Mouse (Mus musculus) MEL (cell line): ENCODE measurements around the gene Sept6. TPM values are rescaled to one million over a fixed set of nuclear protein-coding genes. Genes with fewer than 3 reads are reported as not detected.

Experiments used
- DNase-seq: peaks from one replicate; pipeline ENCODE4 v3.0.0; 2011; ENCODE audit warnings: low read depth, low spot score
- H3K27ac ChIP-seq: 2 replicates; pipeline ENCODE4 v1.5.1; 2012; ENCODE audit warnings: low read depth, mild to moderate bottlenecking, control low read depth, low read length, moderate library complexity; ENCODE audit not compliant: control insufficient read depth
- H3K27me3 ChIP-seq, 2 experiments: fragments of 150-350 bp in 1 of 2; sonication (generic) in 1 of 2; 2 replicates each; pipeline ENCODE4 v1.6.1; 2012; ENCODE audit warnings: low read length in 2 of 2, mild to moderate bottlenecking in 2 of 2, improper control_type of control experiment in 1 of 2, moderate library complexity in 1 of 2; ENCODE audit not compliant: insufficient read depth in 2 of 2, control insufficient read depth in 1 of 2
- H3K36me3 ChIP-seq, 2 experiments: 2 replicates each; pipeline ENCODE4 v1.6.1; 2012 to 2014; ENCODE audit warnings: low read length in 2 of 2, improper control_type of control experiment in 1 of 2, inconsistent platforms in 1 of 2, mild to moderate bottlenecking in 1 of 2; ENCODE audit not compliant: insufficient read depth in 2 of 2, control insufficient read depth in 1 of 2
- H3K4me1 ChIP-seq, 2 experiments: fragments of 150-350 bp in 1 of 2; sonication (generic) in 1 of 2; 2 replicates each; pipeline ENCODE4 v1.6.1; 2012; ENCODE audit warnings: low read length in 2 of 2, improper control_type of control experiment in 1 of 2, mild to moderate bottlenecking in 1 of 2; ENCODE audit not compliant: insufficient read depth in 2 of 2, control insufficient read depth in 1 of 2
- H3K4me3 ChIP-seq, 2 experiments: fragments of 150-350 bp in 1 of 2; sonication (generic) in 1 of 2; 2 replicates each; pipeline ENCODE4 v1.5.1; 2012; ENCODE audit warnings: low read depth in 2 of 2, low read length in 2 of 2, mild to moderate bottlenecking in 2 of 2, moderate library complexity in 2 of 2, control low read depth in 1 of 2, improper control_type of control experiment in 1 of 2; ENCODE audit not compliant: control insufficient read depth in 1 of 2, insufficient read depth in 1 of 2
- H3K79me2 ChIP-seq: 2 replicates; pipeline ENCODE4 v1.6.1; 2012; ENCODE audit warnings: mild to moderate bottlenecking, low read length, moderate library complexity; ENCODE audit not compliant: control insufficient read depth, poor library complexity, insufficient read depth
- H3K9ac ChIP-seq: 2 replicates; pipeline ENCODE4 v1.6.1; 2012; ENCODE audit warnings: low read depth, mild to moderate bottlenecking, control low read depth, low read length, moderate library complexity; ENCODE audit not compliant: control insufficient read depth, poor library complexity, severe bottlenecking
- H3K9me3 ChIP-seq: fragments of 150-350 bp; sonication (generic); replicated peaks from 2 replicates; pipeline ENCODE4 v1.6.1; 2012; ENCODE audit warnings: mild to moderate bottlenecking, low read length, improper control_type of control experiment, moderate library complexity; ENCODE audit not compliant: insufficient read depth
- BHLHE40 ChIP-seq: IDR thresholded peaks from 2 replicates; pipeline ENCODE4 v1.6.1; 2012; ENCODE audit warnings: low read depth, mild to moderate bottlenecking, inconsistent platforms, low read length, improper control_type of control experiment, borderline replicate concordance
- CHD2 ChIP-seq: IDR thresholded peaks from 2 replicates; pipeline ENCODE4 v1.6.1; 2011; ENCODE audit warnings: low read length, improper control_type of control experiment
- CTCF ChIP-seq, 3 experiments: IDR thresholded peaks in 2 of 3; conservative IDR thresholded peaks in 1 of 3; 2 replicates each; pipeline ENCODE4 v1.5.1; 2011 to 2012; ENCODE audit warnings: low read length in 3 of 3, low read depth in 2 of 3, mild to moderate bottlenecking in 2 of 3, improper control_type of control experiment in 1 of 3, inconsistent platforms in 1 of 3, mixed read lengths in 1 of 3, moderate library complexity in 1 of 3; ENCODE audit not compliant: control insufficient read depth in 1 of 3, insufficient read depth in 1 of 3, poor library complexity in 1 of 3, severe bottlenecking in 1 of 3
- ETS1 ChIP-seq: IDR thresholded peaks from 2 replicates; pipeline ENCODE4 v1.6.1; 2012; ENCODE audit warnings: low read depth, mild to moderate bottlenecking, inconsistent platforms, low read length, improper control_type of control experiment, moderate library complexity
- GATA1 ChIP-seq: IDR thresholded peaks from 2 replicates; pipeline ENCODE4 v1.6.1; 2011; ENCODE audit warnings: low read depth, low read length, improper control_type of control experiment
- HCFC1 ChIP-seq: IDR thresholded peaks from 2 replicates; pipeline ENCODE4 v1.6.1; 2012; ENCODE audit warnings: low read depth, mild to moderate bottlenecking, inconsistent platforms, low read length, improper control_type of control experiment, moderate library complexity
- JUND ChIP-seq: IDR thresholded peaks from 2 replicates; pipeline ENCODE4 v1.6.1; 2011; ENCODE audit warnings: low read depth, mild to moderate bottlenecking, improper control_type of control experiment, low read length
- KAT2A ChIP-seq: conservative IDR thresholded peaks from 2 replicates; pipeline ENCODE4 v1.6.1; 2012; ENCODE audit warnings: low read depth, low read length, improper control_type of control experiment, inconsistent platforms
- MAZ ChIP-seq: IDR thresholded peaks from 2 replicates; pipeline ENCODE4 v1.6.1; 2012; ENCODE audit warnings: low read depth, mild to moderate bottlenecking, inconsistent platforms, low read length, improper control_type of control experiment
- MXI1 ChIP-seq: IDR thresholded peaks from 2 replicates; pipeline ENCODE4 v1.6.1; 2011; ENCODE audit warnings: mild to moderate bottlenecking, low read depth, low read length, improper control_type of control experiment
- MYB ChIP-seq: IDR thresholded peaks from 2 replicates; pipeline ENCODE4 v1.6.1; 2011; ENCODE audit warnings: mild to moderate bottlenecking, low read depth, low read length, improper control_type of control experiment
- MYC ChIP-seq: IDR thresholded peaks from 2 replicates; pipeline ENCODE4 v1.6.1; 2011; ENCODE audit warnings: low read depth, mild to moderate bottlenecking, low read length, improper control_type of control experiment, moderate library complexity
- NELFE ChIP-seq: IDR thresholded peaks from 2 replicates; pipeline ENCODE4 v1.6.1; 2011; ENCODE audit warnings: low read depth, low read length, improper control_type of control experiment
- NRF1 ChIP-seq: IDR thresholded peaks from 2 replicates; pipeline ENCODE4 v1.6.1; 2014; ENCODE audit warnings: low read depth, mild to moderate bottlenecking, inconsistent platforms, low read length, improper control_type of control experiment, moderate library complexity; ENCODE audit not compliant: poor library complexity, insufficient read depth, severe bottlenecking
- POLR2A ChIP-seq, 2 experiments: IDR thresholded peaks; 2 replicates each; pipeline ENCODE4 v1.6.1; 2011 to 2012; ENCODE audit warnings: low read length in 2 of 2, mild to moderate bottlenecking in 2 of 2, control low read depth in 1 of 2, improper control_type of control experiment in 1 of 2, low read depth in 1 of 2, moderate library complexity in 1 of 2; ENCODE audit not compliant: control insufficient read depth in 1 of 2, insufficient read depth in 1 of 2, poor library complexity in 1 of 2
- SIN3A ChIP-seq: IDR thresholded peaks from 2 replicates; pipeline ENCODE4 v1.6.1; 2012; ENCODE audit warnings: low read length, improper control_type of control experiment, inconsistent platforms
- SMC3 ChIP-seq: IDR thresholded peaks from 2 replicates; pipeline ENCODE4 v1.6.1; 2011; ENCODE audit warnings: low read depth, low read length, improper control_type of control experiment
- TBP ChIP-seq: IDR thresholded peaks from 2 replicates; pipeline ENCODE4 v1.8.0; 2011; ENCODE audit warnings: low read depth, low read length, improper control_type of control experiment
- TCF12 ChIP-seq: IDR thresholded peaks from 2 replicates; pipeline ENCODE4 v1.6.1; 2014; ENCODE audit warnings: low read depth, mild to moderate bottlenecking, inconsistent platforms, low read length, improper control_type of control experiment, moderate library complexity
- polyA plus RNA-seq, 2 experiments: library from polyadenylated mRNA; stranded (reverse) in 1 of 2; unstranded in 1 of 2; fragments of >175 nt in 1 of 2; fragments of >200 nt in 1 of 2; gene quantifications; 2 replicates each; pipeline versions ENCODE4 v1.2.1 to v1.2.4; 2012; ENCODE audit warnings: low replicate concordance in 2 of 2, low read depth in 1 of 2; ENCODE audit not compliant: insufficient read length in 2 of 2, insufficient read depth in 1 of 2, missing spikeins in 1 of 2
- total RNA-seq: library from RNA; depleted of rRNA; stranded (reverse); fragments of 300-350 nt; gene quantifications from 2 replicates; pipeline ENCODE4 v1.2.3, GENCODE M21; 2012

Sept6 gene
- total and polyA plus RNA-seq, 3 experiments, result 16.5 to 37.8 TPM; not detected in 1

DNA sequence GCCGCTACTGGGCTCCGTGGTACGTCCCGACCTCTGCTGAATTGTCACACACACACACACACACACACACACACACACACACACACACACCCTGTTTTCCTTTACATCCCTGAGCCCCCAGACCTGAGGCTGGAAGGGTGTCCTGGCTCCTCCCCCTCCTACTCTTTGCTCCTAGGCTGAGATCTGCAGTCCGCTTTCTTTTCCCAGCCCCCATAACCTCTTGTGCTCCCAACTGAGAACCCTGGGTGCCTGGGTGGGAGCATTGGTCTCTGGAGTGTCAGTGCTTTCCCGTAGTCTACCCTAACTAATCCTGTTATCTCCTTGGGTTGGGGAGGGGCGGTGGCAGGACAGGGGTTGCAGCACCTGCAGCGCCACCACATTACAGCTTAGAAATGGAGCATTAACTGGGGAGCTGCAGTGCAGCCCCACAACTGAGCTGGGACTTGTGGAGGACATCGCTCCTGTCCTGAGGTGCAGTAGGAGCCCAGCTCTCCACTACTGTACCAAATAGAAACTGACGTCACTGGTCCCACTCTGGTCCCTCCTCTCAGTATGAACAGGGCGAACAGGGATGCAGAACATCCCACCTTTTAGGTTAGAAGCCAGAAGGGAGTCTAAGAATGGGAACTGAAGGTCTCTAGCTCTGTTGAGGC, 1.7 kb downstream of the Sept6 start:
- peaks cover 0 to 21% of the 10 kb centered on the region in 2 experiments for H3K4me1 ChIP-seq
- TF ChIP-seq HCFC1 (no peak), MYC (no peak), CHD2 (no peak), NRF1 (no peak), CTCF (IDR thresholded peaks at IDR 0.05 in 2 of 3, conservative IDR thresholded peaks at IDR 0.05 in 1 of 3; ENCODE audit: control insufficient read depth in 1 of 3, insufficient read depth in 1 of 3, low read depth in 2 of 3, low read length in 3 of 3, poor library complexity in 1 of 3, severe bottlenecking in 1 of 3) (0 out of 6 replicates have a peak, but pooled peaks of 1 of the 3 experiments have one; percentile 2), GATA1 (no peak)
- H3K79me2 ChIP-seq, result peaks cover 3% of the 10 kb centered on the region
- peak overlapping the region; percentile 31 for H3K9ac ChIP-seq
- no peaks in the 10 kb centered on the region for H3K27me3 ChIP-seq
- no peaks in the 10 kb centered on the region for H3K9me3 ChIP-seq
- no peak for DNase-seq
- peak overlapping the region; percentile 66 to 67 for H3K4me3 ChIP-seq
- peaks cover 0 to 10% of the 10 kb centered on the region in 2 experiments; a peak in 2 of 4 replicates for H3K36me3 ChIP-seq
- H3K27ac ChIP-seq, result no peak overlapping the region

DNA sequence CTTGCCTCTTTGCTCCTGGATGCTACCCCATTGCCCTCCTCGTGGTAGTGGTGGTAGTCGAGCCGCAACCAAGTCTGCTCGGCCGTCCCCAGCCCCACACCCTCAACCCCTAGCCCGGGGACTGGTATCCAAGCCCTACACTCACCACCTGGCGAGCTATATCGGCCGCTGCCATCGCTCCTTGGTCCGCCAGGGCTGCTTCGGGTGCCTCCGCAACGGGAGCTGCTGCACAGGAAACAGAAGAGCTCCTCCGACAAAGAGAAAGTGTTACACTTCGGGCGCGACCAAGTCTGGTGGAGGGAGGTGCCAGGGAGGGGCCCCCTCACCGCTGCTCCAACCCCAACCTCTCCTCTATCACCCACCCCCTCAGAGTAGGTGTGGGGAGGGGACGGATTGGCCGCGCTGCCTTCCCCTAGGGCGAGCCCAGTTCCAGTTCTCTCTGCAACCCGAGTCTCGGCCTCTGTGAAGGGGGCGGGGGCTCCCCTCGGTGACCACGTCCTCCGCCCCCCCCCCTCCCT, 2.3 kb downstream of the Sept6 start:
- Histone ChIP-seq H3K9me3 (no peaks in the 10 kb centered on the region), H3K79me2 (peaks cover 3% of the 10 kb centered on the region), H3K4me3 (peak overlapping the region; percentile 66 to 88), H3K27ac (no peak overlapping the region), H3K9ac (peak overlapping the region; percentile 73), H3K36me3 (peaks cover 0 to 10% of the 10 kb centered on the region in 2 experiments; a peak in 2 of 4 replicates), H3K4me1 (peaks cover 0 to 21% of the 10 kb centered on the region in 2 experiments), H3K27me3 (no peaks in the 10 kb centered on the region)
- TF ChIP-seq HCFC1 (0 out of 2 replicates have a peak, but pooled peaks have one; percentile 41), MYC (no peak), SMC3 (no peak), MXI1 (peak; percentile 26; the same call in 1 of the 2 replicates), BHLHE40 (no peak), MYB (no peak), TCF12 (peak; percentile 9; the same call in 1 of the 2 replicates), KAT2A (no peak), NRF1 (no peak), JUND (no peak), ETS1 (0 out of 2 replicates have a peak, but pooled peaks have one; percentile 16), NELFE (peak; percentile 54), MAZ (peak; percentile 33; the same call in 1 of the 2 replicates), TBP (peak; percentile 50; the same call in 1 of the 2 replicates), SIN3A (peak; percentile 42; the same call in 1 of the 2 replicates), POLR2A (IDR thresholded peaks at IDR 0.05; ENCODE audit: control insufficient read depth in 1 of 2, insufficient read depth in 1 of 2, low read depth in 1 of 2, low read length in 2 of 2, poor library complexity in 1 of 2) (peak; percentile 45 to 64; a peak in 2 of 4 replicates)
- peak; percentile 88 for DNase-seq
